ENCODE assay signal across 8 mouse cellular contexts in genomic region chr3:89458965-89459807, GRCm38 (mm10). TPM values are rescaled to one million over a fixed set of nuclear protein-coding genes. Genes with fewer than 3 reads are reported as not detected.
DNase-seq lines count a peak whose midpoint lies in the region; ATAC-seq and TF ChIP-seq lines count a peak whose summit lies in the region.

No protein-coding gene starts in this region.

- TF ChIP-seq CTCF in olfactory bulb, adult 2 months (IDR thresholded peaks at IDR 0.05; ENCODE audit: insufficient read depth, low read depth, low read length), result no peak

- H3K9me3 ChIP-seq in hindbrain, embryonic 10.5 days, result no peaks in the 10 kb centered on the region
- no peaks in the 10 kb centered on the region for H3K9me3 ChIP-seq in lung, embryonic 15.5 days

- H3K4me3 ChIP-seq in hindbrain, embryonic 10.5 days, result peak overlapping the region; percentile 66
- H3K4me3 ChIP-seq in lung, embryonic 15.5 days, result peak overlapping the region; percentile 57
- H3K4me3 ChIP-seq in olfactory bulb, adult 2 months (ENCODE audit: insufficient read depth, low read depth, low read length), result peak overlapping the region; percentile 80

- peak overlapping the region; percentile 93 for H3K27ac ChIP-seq in hindbrain, embryonic 10.5 days
- peak overlapping the region; percentile 82 for H3K27ac ChIP-seq in lung, embryonic 15.5 days
- peak overlapping the region; percentile 61 for H3K27ac ChIP-seq in olfactory bulb, adult 2 months (ENCODE audit: insufficient read depth, low read depth, low read length)

- peak overlapping the region; percentile 83 for H3K4me2 ChIP-seq in lung, embryonic 15.5 days

- peaks cover 42% of the 10 kb centered on the region for H3K4me1 ChIP-seq in hindbrain, embryonic 10.5 days (replicated peaks)
- H3K4me1 ChIP-seq in lung, embryonic 15.5 days, result peaks cover 23% of the 10 kb centered on the region
- H3K4me1 ChIP-seq in olfactory bulb, adult 2 months (ENCODE audit: control insufficient read depth, insufficient read depth, low read length), result peaks cover 9% of the 10 kb centered on the region; the same call in 1 of the 2 replicates

- H3K9ac ChIP-seq in lung, embryonic 15.5 days, result peak overlapping the region; percentile 60

- peak; percentile 49; the same call in 1 of the 2 replicates for TF ChIP-seq POLR2A in olfactory bulb, adult 2 months (IDR thresholded peaks at IDR 0.05; ENCODE audit: insufficient read depth, low read depth, low read length)

- DNase-seq in MN1 (ENCODE audit: low spot score), result peak; percentile 91
- peak; percentile 91 for DNase-seq in cerebellum, adult 8-10 months
- peak; percentile 91 for DNase-seq in hindbrain, embryonic 10.5 days (ENCODE audit: low spot score)
- DNase-seq in layer of hippocampus, adult 9-10 months (ENCODE audit: low spot score), result peak; percentile 83
- peak; percentile 76 to 82 for DNase-seq in thymus, adult 18-20 months

- peak; percentile 62 for ATAC-seq in frontal cortex, adult (ENCODE audit: low TSS enrichment)
- peak; percentile 83 for ATAC-seq in lung, embryonic 15.5 days (ENCODE audit: borderline replicate concordance, extremely low read depth, low FRiP score, low TSS enrichment)

- H3K27me3 ChIP-seq in hindbrain, embryonic 10.5 days (ENCODE audit: insufficient read depth, poor library complexity, severe bottlenecking), result no peaks in the 10 kb centered on the region
- no peaks in the 10 kb centered on the region for H3K27me3 ChIP-seq in lung, embryonic 15.5 days

- peaks cover 13% of the 10 kb centered on the region for H3K36me3 ChIP-seq in hindbrain, embryonic 10.5 days
- H3K36me3 ChIP-seq in lung, embryonic 15.5 days, result no peaks in the 10 kb centered on the region

- WGBS in hindbrain, embryonic 10.5 days, result 2% methylated on average over 35 of the region's 36 CpGs
- WGBS in lung, embryonic 15.5 days, result under 1% methylated on average over 34 of the region's 36 CpGs
- under 1% methylated on average over 36 of the region's 36 CpGs for WGBS in olfactory bulb, adult 2 months

RNA-seq across cellular contexts. Expression of gene Pmvk, which starts 4.8 kb away (rescaled TPM):
- 71.4 and 87.8 TPM in 2 replicates for polyA plus RNA-seq in hindbrain, embryonic 10.5 days (2016; fragmentation: Nextera tagmentation; extraction: Ambion mirVana)
- polyA plus RNA-seq in lung, embryonic 15.5 days (2015; fragmentation: Nextera tagmentation; extraction: Ambion mirVana), result 48.0 and 50.5 TPM in 2 replicates
- polyA plus RNA-seq in olfactory bulb, adult 2 months (2012; ENCODE audit: insufficient read depth, insufficient read length, low replicate concordance, missing spikeins), result not detected in 2 replicates

RNA-seq across cellular contexts. Expression of gene Pbxip1, which starts 22.7 kb away (rescaled TPM):
- 21.1 and 21.6 TPM in 2 replicates for polyA plus RNA-seq in hindbrain, embryonic 10.5 days (2016; fragmentation: Nextera tagmentation; extraction: Ambion mirVana)
- polyA plus RNA-seq in lung, embryonic 15.5 days (2015; fragmentation: Nextera tagmentation; extraction: Ambion mirVana), result 32.6 and 35.0 TPM in 2 replicates
- not detected in 2 replicates for polyA plus RNA-seq in olfactory bulb, adult 2 months (2012; ENCODE audit: insufficient read depth, insufficient read length, low replicate concordance, missing spikeins)

RNA-seq across cellular contexts. Expression of gene Pygo2, which starts 29.2 kb away (rescaled TPM):
- polyA plus RNA-seq in hindbrain, embryonic 10.5 days (2016; fragmentation: Nextera tagmentation; extraction: Ambion mirVana), result 46.0 and 50.4 TPM in 2 replicates
- 40.6 and 41.1 TPM in 2 replicates for polyA plus RNA-seq in lung, embryonic 15.5 days (2015; fragmentation: Nextera tagmentation; extraction: Ambion mirVana)
- polyA plus RNA-seq in olfactory bulb, adult 2 months (2012; ENCODE audit: insufficient read depth, insufficient read length, low replicate concordance, missing spikeins), result not detected in 2 replicates

RNA-seq across cellular contexts. Expression of gene Shc1, which starts 40.9 kb away (rescaled TPM):
- 58.3 and 68.1 TPM in 2 replicates for polyA plus RNA-seq in hindbrain, embryonic 10.5 days (2016; fragmentation: Nextera tagmentation; extraction: Ambion mirVana)
- 108 and 111 TPM in 2 replicates for polyA plus RNA-seq in lung, embryonic 15.5 days (2015; fragmentation: Nextera tagmentation; extraction: Ambion mirVana)
- not detected in 2 replicates for polyA plus RNA-seq in olfactory bulb, adult 2 months (2012; ENCODE audit: insufficient read depth, insufficient read length, low replicate concordance, missing spikeins)

RNA-seq across cellular contexts. Expression of gene Cks1b, which starts 41.0 kb away (rescaled TPM):
- polyA plus RNA-seq in hindbrain, embryonic 10.5 days (2016; fragmentation: Nextera tagmentation; extraction: Ambion mirVana), result 535 and 648 TPM in 2 replicates
- 556 and 595 TPM in 2 replicates for polyA plus RNA-seq in lung, embryonic 15.5 days (2015; fragmentation: Nextera tagmentation; extraction: Ambion mirVana)
- polyA plus RNA-seq in olfactory bulb, adult 2 months (2012; ENCODE audit: insufficient read depth, insufficient read length, low replicate concordance, missing spikeins), result not detected in 2 replicates

Comparison
In these comparisons a context has a peak if more than half of its experiments do, and no peak if none do; other contexts are left out.
1. Peak in every context shown above with its lines: DNase-seq, ATAC-seq, H3K4me3 ChIP-seq and H3K27ac ChIP-seq.
2. RNA of gene Pmvk, which starts 4.8 kb away (polyA plus RNA-seq): 71.4 to 87.8 TPM in hindbrain, embryonic 10.5 days and 48.0 to 50.5 TPM in lung, embryonic 15.5 days; not detected in olfactory bulb, adult 2 months; every median in the first group is over 10 times any median in the second.
3. RNA of gene Pygo2, which starts 29.2 kb away (polyA plus RNA-seq): 46.0 to 50.4 TPM in hindbrain, embryonic 10.5 days and 40.6 to 41.1 TPM in lung, embryonic 15.5 days; not detected in olfactory bulb, adult 2 months; every median in the first group is over 10 times any median in the second.